Mouse (Mus musculus) thymus, adult 18-20 months (tissue): ENCODE results near the gene Pgm5.
A peak's percentile ranks its signal among the peaks of the same experiment; 100 is the strongest.

Source experiments
- DNase-seq, 2 experiments: peaks; one replicate each; pipeline ENCODE4 v3.0.0; 2022; ENCODE audit warnings: mixed read lengths in 2 of 2

Gene Pgm5

DNA sequence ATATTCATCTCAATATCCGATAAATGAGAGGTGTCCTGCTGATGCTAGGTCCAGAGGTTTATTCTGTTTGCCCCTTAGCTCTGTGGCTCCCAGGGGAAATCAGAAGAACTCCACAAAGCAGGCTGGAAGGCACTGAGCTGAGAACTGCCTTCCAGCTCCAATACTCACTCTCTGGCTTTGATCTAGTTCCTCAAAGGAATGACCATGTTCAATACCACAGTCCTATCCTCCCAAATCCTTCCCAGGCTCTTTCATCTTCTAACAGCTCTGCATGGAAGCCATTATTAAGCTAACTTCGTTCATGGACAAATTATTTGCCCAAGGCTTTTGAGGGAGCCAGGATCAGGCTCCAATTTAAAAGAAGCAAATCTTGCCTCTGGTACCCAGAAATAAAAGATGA is 210.1 kb downstream of the Pgm5 start:
- no peak for DNase-seq

DNA sequence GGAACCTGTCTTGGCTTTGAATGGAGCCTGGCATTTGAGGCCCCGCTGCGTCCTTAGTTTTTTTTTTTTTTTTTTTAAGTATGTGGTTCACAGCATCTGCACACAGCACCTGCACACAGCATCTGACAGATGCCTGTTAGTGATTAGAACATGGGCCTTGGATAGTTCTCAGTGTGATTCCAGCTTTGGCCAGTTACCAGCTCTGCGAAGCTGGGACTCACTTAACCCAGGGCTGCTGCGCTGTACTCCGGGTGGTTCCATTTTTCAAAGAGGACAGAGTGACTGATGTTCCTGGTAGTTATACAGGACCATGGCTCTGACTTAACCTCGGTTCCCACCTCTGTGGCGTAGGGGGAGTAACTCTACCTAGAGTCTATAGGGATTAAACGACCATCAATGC is 211.2 kb downstream of the Pgm5 start:
- no peak for DNase-seq

DNA sequence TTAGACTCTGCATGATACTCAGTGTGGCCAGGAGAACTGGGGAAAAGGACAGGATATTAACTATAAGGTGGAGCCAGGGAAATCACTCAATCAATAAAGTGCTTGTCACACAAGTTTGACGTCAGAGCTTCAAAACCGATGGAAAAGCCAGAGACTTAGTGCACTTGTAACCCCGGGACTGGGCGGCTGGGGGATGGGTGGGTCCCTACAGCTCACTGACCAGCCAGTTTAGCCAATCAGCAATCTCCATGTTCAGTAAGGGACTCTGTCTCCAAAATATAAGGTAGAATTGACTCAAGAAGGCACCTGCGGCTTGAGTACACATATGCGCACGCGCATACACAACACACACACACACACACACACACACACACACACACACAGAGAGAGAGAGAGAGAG is 213.6 kb downstream of the Pgm5 start:
- no peak for DNase-seq

DNA sequence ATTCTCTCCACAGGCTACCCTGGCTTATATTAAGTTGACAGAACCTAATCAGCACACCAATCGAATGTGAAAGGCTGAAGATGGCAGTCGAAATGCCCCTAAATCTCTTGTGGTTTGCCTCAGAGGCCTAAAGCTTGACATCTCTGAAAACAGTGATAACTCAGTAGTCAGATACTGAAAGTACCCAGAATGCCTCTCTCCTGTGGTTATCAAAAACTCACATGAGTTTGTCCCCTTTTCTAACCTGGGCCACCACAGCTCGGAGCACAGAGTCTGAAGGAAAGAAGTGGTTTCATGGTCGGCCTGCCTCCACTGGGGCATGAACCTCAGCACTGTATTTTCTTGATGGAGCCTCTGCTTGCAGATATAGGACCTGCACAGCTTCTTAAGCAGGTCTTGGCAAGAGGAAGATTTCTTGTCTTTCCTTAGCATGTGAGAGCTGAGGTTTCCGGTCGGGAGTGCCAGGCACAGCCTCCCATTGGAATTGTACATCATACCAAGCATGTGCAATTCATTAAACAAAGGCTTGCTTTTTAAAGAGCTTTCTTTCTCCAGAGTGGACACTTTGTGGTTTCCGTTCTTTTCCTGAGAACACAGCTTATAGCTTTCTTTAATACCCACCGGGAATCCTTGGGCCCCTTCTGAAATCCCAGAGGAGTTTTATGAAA is 215.4 kb downstream of the Pgm5 start:
- DNase-seq, result peak in 1 of 2 experiments; percentile 11

- no peak for DNase-seq
Observed at GRCm38 (mm10) chr19:24644971-24645370, 216.7 kb downstream of the Pgm5 start.

GRCm38 (mm10) chr19:24640982-24641381 is 220.7 kb downstream of the Pgm5 start:
- no peak for DNase-seq

GRCm38 (mm10) chr19:24637988-24638387 is 223.7 kb downstream of the Pgm5 start:
- no peak for DNase-seq

DNA sequence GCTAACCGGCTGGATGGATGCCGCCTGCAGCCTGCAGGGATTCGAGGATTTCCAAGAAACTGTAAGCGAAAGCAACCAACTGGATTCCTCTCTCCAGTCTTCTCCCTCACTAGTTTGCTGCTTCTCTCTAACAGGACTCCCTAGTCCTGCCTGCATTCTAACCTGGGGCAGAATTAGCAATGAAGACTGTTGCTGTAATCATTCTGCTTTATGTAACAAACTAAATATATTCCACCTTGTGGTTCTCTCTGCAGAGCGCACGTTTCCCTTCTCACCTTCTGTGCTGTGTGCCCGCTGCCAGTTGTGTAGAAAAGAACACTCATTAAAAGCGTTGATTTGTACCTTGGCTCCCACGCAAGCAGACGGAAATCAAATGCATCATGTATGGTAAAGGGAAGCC is 225.0 kb downstream of the Pgm5 start:
- no peak for DNase-seq

DNA sequence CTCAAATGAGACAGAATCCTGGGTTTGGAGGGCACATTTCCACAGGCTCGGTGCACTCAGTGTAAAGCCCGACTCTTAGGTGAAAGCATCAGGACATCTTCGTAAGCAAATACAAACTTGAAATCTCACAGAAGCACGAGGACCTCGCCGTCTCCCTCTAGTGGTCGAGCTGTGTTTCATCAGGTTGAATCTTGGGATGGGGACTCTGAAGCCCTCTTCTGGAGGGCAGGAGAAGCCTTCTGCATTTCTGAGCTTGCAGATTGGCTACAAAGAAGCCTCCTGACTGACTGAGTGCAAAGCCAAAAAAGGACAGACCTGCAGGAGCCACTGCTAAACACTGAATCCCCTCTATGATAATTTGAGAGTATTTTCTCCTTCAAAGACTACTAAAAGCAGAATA is 227.1 kb downstream of the Pgm5 start:
- DNase-seq, result peak; percentile 37 to 46
